Mouse (Mus musculus): ENCODE results near the gene Stard13. TPM values are rescaled to one million over a fixed set of nuclear protein-coding genes. Genes with fewer than 3 reads are reported as not detected.

Gene Stard13
- polyA plus RNA-seq, 1 experiment = not detected

- TF ChIP-seq GATA1 (IDR thresholded peaks at IDR 0.05; ENCODE audit: low read length) = no peak
Observed at GRCm38 (mm10) chr5:151111080-151111871, 122.4 kb downstream of the Stard13 start.

- TF ChIP-seq GATA1 (IDR thresholded peaks at IDR 0.05; ENCODE audit: low read length) = no peak
Observed at GRCm38 (mm10) chr5:151110461-151110908, 123.2 kb downstream of the Stard13 start.

GRCm38 (mm10) chr5:151109822-151110221 is 123.8 kb downstream of the Stard13 start:
- no peak for TF ChIP-seq GATA1 (IDR thresholded peaks at IDR 0.05; ENCODE audit: low read length)

- TF ChIP-seq GATA1 (IDR thresholded peaks at IDR 0.05; ENCODE audit: low read length) = no peak
Observed at GRCm38 (mm10) chr5:151108955-151109354, 124.7 kb downstream of the Stard13 start.

- no peak for TF ChIP-seq GATA1 (IDR thresholded peaks at IDR 0.05; ENCODE audit: low read length)
Observed at GRCm38 (mm10) chr5:151108291-151108897, 125.2 kb downstream of the Stard13 start.

GRCm38 (mm10) chr5:151106841-151107240 is 126.8 kb downstream of the Stard13 start:
- TF ChIP-seq GATA1 (IDR thresholded peaks at IDR 0.05; ENCODE audit: low read length) = no peak

- TF ChIP-seq GATA1 (IDR thresholded peaks at IDR 0.05; ENCODE audit: low read length) = no peak
Observed at GRCm38 (mm10) chr5:151105054-151105971, 128.3 kb downstream of the Stard13 start.

GRCm38 (mm10) chr5:151104354-151105053 is 129.1 kb downstream of the Stard13 start:
- TF ChIP-seq GATA1 (IDR thresholded peaks at IDR 0.05; ENCODE audit: low read length) = no peak

GRCm38 (mm10) chr5:151103284-151103683 is 130.4 kb downstream of the Stard13 start:
- no peak for TF ChIP-seq GATA1 (IDR thresholded peaks at IDR 0.05; ENCODE audit: low read length)

GRCm38 (mm10) chr5:151102262-151102661 is 131.4 kb downstream of the Stard13 start:
- TF ChIP-seq GATA1 (IDR thresholded peaks at IDR 0.05; ENCODE audit: low read length) = no peak

- TF ChIP-seq GATA1 (IDR thresholded peaks at IDR 0.05; ENCODE audit: low read length) = no peak
Observed at GRCm38 (mm10) chr5:151096012-151096411, 137.6 kb downstream of the Stard13 start.

- TF ChIP-seq GATA1 (IDR thresholded peaks at IDR 0.05; ENCODE audit: low read length) = no peak
Observed at GRCm38 (mm10) chr5:151092886-151093665, 140.6 kb downstream of the Stard13 start.

GRCm38 (mm10) chr5:151090996-151091395 is 142.6 kb downstream of the Stard13 start:
- no peak for TF ChIP-seq GATA1 (IDR thresholded peaks at IDR 0.05; ENCODE audit: low read length)

GRCm38 (mm10) chr5:151089201-151089600 is 144.4 kb downstream of the Stard13 start:
- TF ChIP-seq GATA1 (IDR thresholded peaks at IDR 0.05; ENCODE audit: low read length) = no peak

Data from G1E-ER4 (cell line).